Mouse (Mus musculus) hindbrain, embryonic 14.5 days (tissue): ENCODE results near the gene Adm. TPM values are rescaled to one million over a fixed set of nuclear protein-coding genes. Genes with fewer than 3 reads are reported as not detected.

Source experiments
- ATAC-seq: fragments of 200-750 bp; cut with Nextera tagmentation; 2 replicates; pipeline ENCODE4 v1.8.0; 2017; ENCODE audit warnings: moderate number of reproducible peaks, mild to moderate bottlenecking, moderate TSS enrichment, moderate library complexity; ENCODE audit not compliant: low FRiP score
- DNase-seq: peaks from one replicate; pipeline ENCODE4 v3.0.0-alpha.2; 2015; ENCODE audit warnings: low spot score
- H3K27ac ChIP-seq: fragments of 300-500 bp; sonication (generic); 2 replicates; pipeline ENCODE4 v1.5.1; 2014; ENCODE audit warnings: mild to moderate bottlenecking, moderate library complexity
- H3K27me3 ChIP-seq: fragments of 300-500 bp; sonication (generic); 2 replicates; pipeline ENCODE4 v1.6.1; 2014; ENCODE audit warnings: mild to moderate bottlenecking, low read length, mixed read lengths; ENCODE audit not compliant: control insufficient read depth, insufficient read depth
- H3K36me3 ChIP-seq: fragments of 300-500 bp; sonication (generic); replicated peaks from 2 replicates; pipeline ENCODE4 v1.6.1; 2014; ENCODE audit not compliant: control insufficient read depth, insufficient read depth
- H3K4me1 ChIP-seq: fragments of 300-500 bp; sonication (generic); replicated peaks from 2 replicates; pipeline ENCODE4 v1.6.1; 2014; ENCODE audit warnings: antibody characterized with exemption, low read length, mixed read lengths; ENCODE audit not compliant: control insufficient read depth, insufficient read depth
- H3K4me2 ChIP-seq: fragments of 300-500 bp; sonication (generic); replicated peaks from 2 replicates; pipeline ENCODE4 v1.6.1; 2014; ENCODE audit warnings: mild to moderate bottlenecking, moderate library complexity
- H3K4me3 ChIP-seq: fragments of 300-500 bp; sonication (generic); replicated peaks from 2 replicates; pipeline ENCODE4 v1.5.1; 2014; ENCODE audit warnings: mild to moderate bottlenecking, low read length
- H3K9ac ChIP-seq: fragments of 300-500 bp; sonication (generic); 2 replicates; pipeline ENCODE4 v1.6.1; 2014
- H3K9me3 ChIP-seq: fragments of 300-500 bp; sonication (generic); 2 replicates; pipeline ENCODE4 v1.6.1; 2016; ENCODE audit warnings: low read length; ENCODE audit not compliant: control insufficient read depth
- WGBS: fragments of 180-500 bp; shearing (Covaris S2); extraction: QIAGEN DNeasy Blood & Tissue Kit; methylation state at CpG from one replicate; pipeline ENCODE4 v1.1.7; 2014; 5-methylcytosine and 5-hydroxymethylcytosine counted together
- polyA plus RNA-seq: library from polyadenylated mRNA; unstranded; fragments of >200 nt; fragmentation: Nextera tagmentation; extraction: Ambion mirVana; gene quantifications from 2 replicates; pipeline ENCODE4 v1.2.1, GENCODE M21; 2014

Adm gene
- polyA plus RNA-seq, 1 experiment from 2014 or later: 2.2 TPM

DNA sequence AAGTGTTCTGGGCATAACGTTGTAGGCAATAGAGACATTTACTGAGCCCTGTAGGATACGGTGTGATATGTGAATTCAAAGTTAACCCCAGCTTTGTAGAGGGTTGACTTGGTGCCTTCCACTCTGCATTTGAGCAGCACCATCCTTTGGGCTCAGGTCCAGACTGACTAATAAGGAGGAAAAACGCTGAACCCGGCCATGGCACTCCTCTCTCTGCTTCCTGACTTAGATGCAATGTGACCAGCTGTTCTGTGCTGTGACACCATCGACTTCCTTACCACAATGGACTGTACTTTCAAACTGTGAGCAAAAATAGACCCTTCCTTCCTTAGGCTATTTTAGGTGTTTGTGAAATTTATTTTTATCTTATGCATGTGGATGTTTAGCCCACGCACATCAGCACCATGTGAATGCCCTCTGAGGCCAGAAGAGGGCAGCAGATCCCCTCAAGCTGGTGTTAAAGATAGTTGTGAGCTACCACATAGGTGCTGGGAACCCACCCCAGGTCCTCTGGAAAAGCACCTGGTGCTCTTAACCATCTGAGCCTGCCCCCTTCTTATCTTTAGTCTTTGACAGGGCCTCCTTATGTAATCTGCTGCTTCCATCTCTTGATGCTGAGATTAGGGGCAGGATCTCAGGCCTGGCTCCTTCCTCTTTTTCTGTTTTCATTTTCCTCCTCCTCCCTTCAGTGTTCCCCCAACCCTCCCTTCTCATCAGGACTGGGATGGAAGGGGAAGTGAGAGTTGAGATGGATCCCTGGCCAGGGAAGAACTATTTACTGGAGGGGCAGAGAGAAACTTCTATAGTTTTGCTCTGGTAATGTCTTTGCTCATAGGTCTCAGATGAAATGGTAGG is 21.9 kb downstream of the Adm start:
- DNase-seq (no peak), ATAC-seq (no peak)
- 86% methylated on average over 6 of the region's 6 CpGs for WGBS
- Histone ChIP-seq H3K4me1 (no peaks in the 10 kb centered on the region), H3K27ac (no peak overlapping the region), H3K4me3 (no peak overlapping the region), H3K9ac (no peak overlapping the region), H3K36me3 (no peaks in the 10 kb centered on the region), H3K9me3 (0 out of 2 replicates have a peak, but pooled peaks cover 3% of the 10 kb centered on the region), H3K27me3 (no peaks in the 10 kb centered on the region), H3K4me2 (no peak overlapping the region)

DNA sequence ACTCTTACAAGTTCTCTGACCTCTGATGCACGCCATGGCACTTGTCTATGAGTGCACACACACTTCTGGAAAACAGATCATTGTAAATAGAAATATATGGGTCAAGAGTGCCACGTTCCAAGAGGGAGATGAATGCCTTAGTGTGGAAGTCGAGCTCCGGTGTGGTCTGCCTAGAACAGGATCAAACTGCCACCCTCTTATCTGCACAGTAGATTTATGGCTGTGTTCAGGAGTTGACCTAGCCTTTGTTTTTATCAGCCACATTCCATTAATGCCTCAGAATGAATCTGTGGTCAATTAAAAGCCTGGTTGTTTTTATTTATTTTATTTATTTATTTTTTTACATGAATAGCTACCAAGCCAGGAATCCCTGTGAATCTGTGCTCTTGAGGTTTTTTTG is 23.0 kb downstream of the Adm start:
- WGBS: 95% methylated on average over 4 of the region's 4 CpGs

DNA sequence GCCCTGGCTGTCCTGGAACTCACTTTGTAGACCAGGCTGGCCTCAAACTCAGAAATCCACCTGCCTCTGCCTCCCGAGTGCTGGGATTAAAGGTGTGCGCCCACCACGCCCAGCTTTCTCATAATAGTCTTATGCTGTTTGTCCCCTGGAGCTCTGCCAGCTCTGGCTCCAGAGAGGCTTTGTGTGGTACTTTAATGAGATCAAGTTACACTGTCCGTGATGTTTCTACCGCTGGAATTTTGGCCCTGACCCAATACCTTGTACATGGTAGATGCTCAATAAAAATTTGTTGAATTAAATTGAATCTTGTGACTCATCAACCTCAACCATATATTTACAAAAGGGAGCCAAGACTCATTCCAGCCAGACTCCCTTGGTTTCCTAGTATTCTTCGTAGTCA is 23.6 kb downstream of the Adm start:
- H3K36me3 ChIP-seq: no peaks in the 10 kb centered on the region
- no peaks in the 10 kb centered on the region for H3K27me3 ChIP-seq
- H3K9me3 ChIP-seq: 0 out of 2 replicates have a peak, but pooled peaks cover 3% of the 10 kb centered on the region
- no peak overlapping the region for H3K4me3 ChIP-seq
- no peaks in the 10 kb centered on the region for H3K4me1 ChIP-seq
- H3K9ac ChIP-seq: no peak overlapping the region
- H3K27ac ChIP-seq: no peak overlapping the region
- ATAC-seq (no peak), DNase-seq (no peak)
- no peak overlapping the region for H3K4me2 ChIP-seq
- WGBS: 85% methylated on average over 6 of the region's 6 CpGs

More for the DNA sequence above, 23.0 kb downstream of the Adm start:
- H3K4me1 ChIP-seq: no peaks in the 10 kb centered on the region
- H3K4me3 ChIP-seq: no peak overlapping the region
- DNase-seq: no peak
- no peak overlapping the region for H3K9ac ChIP-seq
- no peaks in the 10 kb centered on the region for H3K36me3 ChIP-seq
- no peak overlapping the region for H3K27ac ChIP-seq
- 0 out of 2 replicates have a peak, but pooled peaks cover 3% of the 10 kb centered on the region for H3K9me3 ChIP-seq
- H3K4me2 ChIP-seq: no peak overlapping the region
- no peaks in the 10 kb centered on the region for H3K27me3 ChIP-seq
- ATAC-seq: no peak

DNA sequence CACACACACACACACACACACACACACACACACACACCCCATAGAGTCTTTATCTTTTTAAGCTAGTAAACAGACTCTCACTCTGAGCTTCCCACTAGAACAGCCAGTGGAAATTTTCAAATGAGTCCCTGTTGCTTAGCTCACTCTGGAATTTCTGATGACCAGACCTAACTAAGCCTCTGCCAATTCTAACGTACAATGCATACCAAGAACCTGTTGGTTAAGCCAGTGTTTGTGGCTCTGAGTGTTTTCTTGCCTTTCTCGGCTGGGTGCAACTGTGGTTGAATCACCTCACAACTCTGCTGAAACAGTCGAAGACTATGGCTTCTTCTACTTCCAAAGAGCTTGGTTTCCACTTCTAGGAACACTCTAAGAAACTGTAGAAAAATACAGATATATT is 27.8 kb downstream of the Adm start:
- no peaks in the 10 kb centered on the region for H3K27me3 ChIP-seq
- H3K9ac ChIP-seq: no peak overlapping the region
- H3K36me3 ChIP-seq: no peaks in the 10 kb centered on the region
- 87% methylated on average over 3 of the region's 3 CpGs for WGBS
- H3K4me1 ChIP-seq: no peaks in the 10 kb centered on the region
- DNase-seq (no peak), ATAC-seq (no peak)
- no peak overlapping the region for H3K4me2 ChIP-seq
- H3K4me3 ChIP-seq: no peak overlapping the region
- no peak overlapping the region for H3K27ac ChIP-seq
- no peaks in the 10 kb centered on the region for H3K9me3 ChIP-seq

DNA sequence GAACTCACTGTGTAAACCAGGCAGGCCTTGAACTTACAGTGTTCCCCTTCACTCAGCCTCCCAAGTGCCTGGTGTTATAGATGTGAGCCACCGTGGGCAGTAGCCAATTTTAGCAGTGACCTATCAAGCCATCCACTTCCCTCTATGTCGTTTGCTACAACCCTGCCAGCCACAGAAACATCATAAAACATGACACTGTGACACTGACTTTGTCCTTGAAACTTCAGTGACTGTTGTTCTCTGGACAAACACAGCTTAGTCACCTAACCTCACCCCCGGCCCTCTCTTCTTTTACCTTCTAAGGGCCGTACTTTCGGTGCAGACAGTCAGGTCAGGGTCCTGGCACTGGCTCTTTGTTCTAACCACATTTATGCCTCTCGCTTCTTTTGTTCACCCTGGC is 28.5 kb downstream of the Adm start:
- H3K27me3 ChIP-seq: no peaks in the 10 kb centered on the region
- no peaks in the 10 kb centered on the region for H3K4me1 ChIP-seq
- no peaks in the 10 kb centered on the region for H3K36me3 ChIP-seq
- no peak for DNase-seq
- H3K9ac ChIP-seq: no peak overlapping the region
- no peak overlapping the region for H3K27ac ChIP-seq
- no peaks in the 10 kb centered on the region for H3K9me3 ChIP-seq
- no peak overlapping the region for H3K4me3 ChIP-seq
- no peak overlapping the region for H3K4me2 ChIP-seq
- no peak for ATAC-seq
- WGBS: 53% methylated on average over 6 of the region's 6 CpGs

DNA sequence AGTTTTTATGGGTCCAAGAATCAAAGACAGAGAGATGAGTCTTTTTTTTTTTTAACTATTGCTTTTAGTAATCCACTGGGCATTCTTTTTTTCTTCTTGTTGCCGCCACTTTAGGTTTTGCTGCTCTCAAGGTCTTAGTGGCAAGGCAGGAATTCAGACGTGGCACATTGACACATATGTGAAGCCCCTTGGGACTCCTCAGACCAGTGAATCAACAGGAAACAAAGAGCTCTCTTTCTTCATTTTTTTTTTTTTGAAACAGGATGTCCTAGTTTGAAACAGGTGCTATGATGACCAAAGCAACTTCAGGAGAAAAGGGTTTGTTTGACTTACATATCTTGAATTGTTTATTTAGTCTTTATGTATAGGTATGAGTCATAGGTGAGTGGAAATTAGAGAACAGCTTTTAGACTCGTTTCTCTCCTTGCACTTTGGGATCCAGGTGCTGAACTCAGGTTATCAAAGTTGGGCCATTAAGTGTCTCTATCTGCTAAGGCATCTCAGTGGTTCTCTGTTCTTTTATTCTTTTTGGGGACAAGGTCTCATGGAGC is 31.0 kb downstream of the Adm start:
- Histone ChIP-seq H3K9me3 (peaks cover 9% of the 10 kb centered on the region), H3K4me1 (no peaks in the 10 kb centered on the region), H3K27ac (no peak overlapping the region), H3K9ac (no peak overlapping the region), H3K4me3 (no peak overlapping the region), H3K4me2 (no peak overlapping the region), H3K27me3 (no peaks in the 10 kb centered on the region), H3K36me3 (no peaks in the 10 kb centered on the region)
- DNase-seq (no peak), ATAC-seq (no peak)
- WGBS: 62% methylated on average over 3 of the region's 3 CpGs

DNA sequence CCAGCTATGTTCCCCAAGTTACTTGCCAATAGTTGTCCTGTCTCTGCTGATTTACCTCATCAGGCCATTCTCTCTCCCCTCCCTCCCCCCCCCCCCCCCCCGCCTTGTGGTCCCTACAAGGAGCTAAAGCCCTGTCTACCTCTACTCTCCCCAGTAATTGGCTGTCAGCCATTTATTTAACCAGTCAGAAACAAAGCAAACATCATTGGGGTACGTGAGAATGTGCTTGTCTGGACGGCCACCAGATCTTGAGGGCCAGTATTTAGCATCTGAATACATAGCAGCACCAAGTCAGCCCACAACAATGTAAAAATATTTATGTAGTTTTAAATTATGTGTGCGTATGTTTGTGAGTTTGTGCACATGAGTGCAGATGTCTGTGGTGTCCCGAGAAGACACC is 39.1 kb downstream of the Adm start:
- no peaks in the 10 kb centered on the region for H3K27me3 ChIP-seq
- DNase-seq: no peak
- H3K36me3 ChIP-seq: no peaks in the 10 kb centered on the region
- no peak overlapping the region for H3K4me2 ChIP-seq
- WGBS: 53% methylated on average over 5 of the region's 5 CpGs
- H3K9ac ChIP-seq: no peak overlapping the region
- peaks cover 9% of the 10 kb centered on the region for H3K9me3 ChIP-seq
- H3K27ac ChIP-seq: no peak overlapping the region
- no peaks in the 10 kb centered on the region for H3K4me1 ChIP-seq
- H3K4me3 ChIP-seq: no peak overlapping the region
- ATAC-seq: no peak

DNA sequence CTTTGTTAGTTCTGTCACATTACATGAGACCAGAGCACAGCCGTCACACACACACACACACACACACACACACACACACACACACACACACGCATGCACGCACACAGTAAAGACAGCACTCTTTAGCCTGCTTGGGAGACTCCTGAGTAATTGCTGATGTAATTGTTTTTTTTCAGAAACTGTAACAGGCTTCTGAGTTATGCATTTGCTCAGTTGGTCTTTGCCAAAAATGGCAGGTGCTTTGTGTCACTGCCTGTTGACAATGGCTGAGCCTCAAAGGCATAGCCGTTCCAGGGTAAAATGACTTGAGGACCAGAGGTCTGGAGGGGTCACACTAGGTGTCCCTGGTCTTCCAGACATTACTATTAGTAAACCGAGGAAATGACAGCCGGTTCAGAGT is 40.8 kb downstream of the Adm start:
- Histone ChIP-seq H3K4me3 (no peak overlapping the region), H3K36me3 (no peaks in the 10 kb centered on the region), H3K27ac (no peak overlapping the region), H3K27me3 (no peaks in the 10 kb centered on the region), H3K9me3 (no peaks in the 10 kb centered on the region), H3K9ac (no peak overlapping the region), H3K4me2 (no peak overlapping the region), H3K4me1 (no peaks in the 10 kb centered on the region)
- DNase-seq (no peak), ATAC-seq (no peak)
- 68% methylated on average over 6 of the region's 6 CpGs for WGBS

DNA sequence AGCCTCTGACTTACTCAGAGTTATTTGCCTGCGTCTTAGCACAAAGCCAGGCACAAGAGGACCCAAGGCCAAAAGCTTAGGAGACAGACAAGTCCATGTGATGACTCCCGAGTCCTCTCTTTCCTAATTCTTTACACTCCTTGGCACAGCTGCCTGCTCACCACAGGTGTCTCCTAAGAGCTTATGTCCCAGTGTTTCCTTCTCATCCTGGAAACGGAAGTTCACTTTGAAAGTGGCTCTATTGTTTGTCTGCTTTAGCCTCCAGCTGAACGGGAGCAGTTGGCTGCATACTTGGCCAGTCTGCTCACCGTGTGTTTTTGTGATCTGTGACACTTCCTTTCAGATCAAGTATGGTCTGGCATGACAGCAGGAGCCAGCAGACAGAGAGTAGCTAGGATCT is 41.3 kb downstream of the Adm start:
- no peaks in the 10 kb centered on the region for H3K27me3 ChIP-seq
- no peak for ATAC-seq
- no peak overlapping the region for H3K27ac ChIP-seq
- no peaks in the 10 kb centered on the region for H3K4me1 ChIP-seq
- 33% methylated on average over 5 of the region's 5 CpGs for WGBS
- no peaks in the 10 kb centered on the region for H3K9me3 ChIP-seq
- H3K9ac ChIP-seq: no peak overlapping the region
- DNase-seq: peak; percentile 38
- H3K4me3 ChIP-seq: no peak overlapping the region
- no peak overlapping the region for H3K4me2 ChIP-seq
- H3K36me3 ChIP-seq: no peaks in the 10 kb centered on the region
